Mouse (Mus musculus): ENCODE results near the gene Panx2. TPM values are rescaled to one million over a fixed set of nuclear protein-coding genes. Genes with fewer than 3 reads are reported as not detected.

Gene Panx2
- not detected in 2 replicates for total RNA-seq (2014; fragmentation: Nextera tagmentation)
- 0.11 TPM in 1 of 2 replicates, not detected in the other for total RNA-seq (2017)
- polyA plus RNA-seq (2012), result 0.01 TPM in 1 of 2 replicates, not detected in the other

DNA sequence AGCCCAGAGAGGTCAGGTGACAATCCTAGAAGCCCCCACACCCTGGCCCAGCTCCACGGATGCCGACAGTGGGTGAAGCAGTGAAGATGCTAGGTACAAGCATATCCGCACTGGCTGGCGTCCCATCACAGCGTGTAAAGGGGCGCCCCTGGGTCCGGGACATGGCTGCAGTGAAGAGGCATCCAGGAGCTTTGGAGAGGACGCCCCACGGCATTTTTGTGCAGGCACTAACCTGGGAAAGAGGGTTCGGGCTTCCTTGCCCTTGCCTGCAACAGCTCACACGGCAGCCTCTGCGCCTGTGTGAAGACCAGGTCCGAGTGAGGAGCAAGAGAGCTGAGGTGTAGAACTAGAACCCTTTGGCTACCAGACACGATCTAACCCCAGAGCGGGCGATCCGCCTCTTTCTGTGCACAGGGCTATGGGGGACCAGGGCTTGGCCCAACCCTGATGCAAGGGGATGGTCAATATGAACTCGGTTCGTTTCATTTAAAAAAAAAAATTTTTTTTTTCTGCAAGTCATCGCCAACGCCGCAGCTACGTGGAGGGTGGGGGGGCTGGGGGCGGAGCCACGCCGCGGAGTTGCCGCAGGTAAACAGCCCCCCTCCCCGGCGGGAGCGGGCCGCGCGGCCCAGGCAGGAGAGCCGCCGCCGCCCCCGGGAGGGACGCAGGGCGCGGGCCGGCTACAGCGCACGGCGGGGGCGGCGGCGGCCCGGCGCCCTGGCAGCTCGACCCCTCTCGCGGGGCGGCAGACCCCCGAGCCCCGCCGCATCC, at the start of gene Panx2:
TSS of gene Panx2 (plus strand) at position 574 of the 771 bp plus-strand sequence.
- TF ChIP-seq TAL1 (conservative IDR thresholded peaks at IDR 0.05; ENCODE audit: low read depth, low read length) (no peak), CTCF (IDR thresholded peaks at IDR 0.05; ENCODE audit: low read depth, low read length) (no peak), POLR2AphosphoS5 (IDR thresholded peaks at IDR 0.05; ENCODE audit: insufficient replicate concordance, low read depth, low read length) (no peak), GATA1 (IDR thresholded peaks at IDR 0.05; ENCODE audit: borderline replicate concordance, low read length) (no peak), GATA2 (IDR thresholded peaks at IDR 0.05; ENCODE audit: borderline replicate concordance, low read depth, low read length) (no peak)
- no peaks in the 10 kb centered on the region; the same call in 1 of the 2 replicates for H3K4me1 ChIP-seq (ENCODE audit: insufficient read depth, low read depth, low read length)
- H3K9me3 ChIP-seq (replicated peaks), result peaks cover 4% of the 10 kb centered on the region
- DNase-seq (ENCODE audit: low spot score) (no peak), ATAC-seq (ENCODE audit: extremely low read depth, insufficient number of reproducible peaks, low FRiP score, poor library complexity, severe bottlenecking) (no peak)
- peaks cover 32% of the 10 kb centered on the region for H3K27me3 ChIP-seq (ENCODE audit: insufficient read depth, low read length)
- no peak within 1 kb of the TSS; the same call in 1 of the 2 replicates for H3K4me3 ChIP-seq (ENCODE audit: low read depth, low read length)
- no peaks in the 10 kb centered on the region for H3K36me3 ChIP-seq (replicated peaks)

DNA sequence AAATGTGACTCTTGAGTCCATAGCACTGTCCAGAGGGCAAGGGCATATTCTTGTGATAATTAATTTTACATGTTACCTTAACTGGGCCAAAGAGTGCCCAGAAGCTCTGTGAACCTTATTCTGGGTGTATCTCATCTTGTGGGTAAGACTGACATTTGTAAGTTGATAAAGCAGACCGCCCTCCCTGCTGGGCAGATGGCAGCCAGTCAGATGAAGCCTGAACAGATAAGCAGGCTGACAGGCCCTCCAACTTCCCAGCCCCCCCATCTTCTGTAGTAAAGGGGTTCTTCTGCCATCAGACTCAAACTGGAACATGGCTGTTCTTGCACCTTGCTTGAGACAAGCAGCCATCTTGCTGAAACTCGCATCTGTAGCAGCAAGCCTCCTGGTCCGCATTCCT, 42.8 kb upstream of the Panx2 start:
- Histone ChIP-seq H3K36me3 (replicated peaks) (no peaks in the 10 kb centered on the region), H3K4me3 (ENCODE audit: low read depth, low read length) (no peak overlapping the region), H3K4me1 (ENCODE audit: insufficient read depth, low read depth, low read length) (no peaks in the 10 kb centered on the region), H3K9me3 (replicated peaks) (no peaks in the 10 kb centered on the region), H3K27me3 (ENCODE audit: insufficient read depth, low read length) (peaks cover 6% of the 10 kb centered on the region)
- DNase-seq (ENCODE audit: low spot score), result no peak
- TF ChIP-seq CTCF (IDR thresholded peaks at IDR 0.05; ENCODE audit: low read depth, low read length) (no peak), GATA1 (IDR thresholded peaks at IDR 0.05; ENCODE audit: borderline replicate concordance, low read length) (no peak), TAL1 (conservative IDR thresholded peaks at IDR 0.05; ENCODE audit: low read depth, low read length) (no peak), POLR2AphosphoS5 (IDR thresholded peaks at IDR 0.05; ENCODE audit: insufficient replicate concordance, low read depth, low read length) (no peak), GATA2 (IDR thresholded peaks at IDR 0.05; ENCODE audit: borderline replicate concordance, low read depth, low read length) (no peak)
- ATAC-seq (ENCODE audit: extremely low read depth, insufficient number of reproducible peaks, low FRiP score, poor library complexity, severe bottlenecking), result no peak

DNA sequence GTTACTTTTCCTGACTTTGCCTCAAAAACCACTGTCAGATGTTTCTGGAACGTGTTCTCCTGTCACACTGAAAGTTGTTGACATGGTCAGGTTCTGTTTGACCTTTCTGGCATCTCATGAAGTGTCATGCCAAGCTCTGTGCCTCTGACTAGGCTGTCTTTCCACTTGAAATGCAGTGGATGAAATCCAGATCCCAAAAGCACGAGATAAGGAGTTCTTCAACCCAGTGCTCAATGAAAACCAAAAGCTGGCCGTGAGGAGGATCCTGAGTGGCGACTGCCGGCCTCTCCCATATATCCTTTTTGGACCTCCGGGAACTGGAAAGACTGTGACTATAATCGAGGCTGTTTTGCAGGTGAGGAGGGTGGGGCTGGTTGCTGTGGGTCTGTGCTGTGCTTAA, 39.4 kb upstream of the Panx2 start:
- TF ChIP-seq TAL1 (conservative IDR thresholded peaks at IDR 0.05; ENCODE audit: low read depth, low read length) (no peak), GATA2 (IDR thresholded peaks at IDR 0.05; ENCODE audit: borderline replicate concordance, low read depth, low read length) (no peak), CTCF (IDR thresholded peaks at IDR 0.05; ENCODE audit: low read depth, low read length) (no peak), GATA1 (IDR thresholded peaks at IDR 0.05; ENCODE audit: borderline replicate concordance, low read length) (no peak), POLR2AphosphoS5 (IDR thresholded peaks at IDR 0.05; ENCODE audit: insufficient replicate concordance, low read depth, low read length) (no peak)
- Histone ChIP-seq H3K36me3 (replicated peaks) (no peaks in the 10 kb centered on the region), H3K9me3 (replicated peaks) (no peaks in the 10 kb centered on the region), H3K27me3 (ENCODE audit: insufficient read depth, low read length) (peaks cover 6% of the 10 kb centered on the region), H3K4me1 (ENCODE audit: insufficient read depth, low read depth, low read length) (no peaks in the 10 kb centered on the region), H3K4me3 (ENCODE audit: low read depth, low read length) (no peak overlapping the region)
- DNase-seq (ENCODE audit: low spot score) (no peak), ATAC-seq (ENCODE audit: extremely low read depth, insufficient number of reproducible peaks, low FRiP score, poor library complexity, severe bottlenecking) (no peak)

DNA sequence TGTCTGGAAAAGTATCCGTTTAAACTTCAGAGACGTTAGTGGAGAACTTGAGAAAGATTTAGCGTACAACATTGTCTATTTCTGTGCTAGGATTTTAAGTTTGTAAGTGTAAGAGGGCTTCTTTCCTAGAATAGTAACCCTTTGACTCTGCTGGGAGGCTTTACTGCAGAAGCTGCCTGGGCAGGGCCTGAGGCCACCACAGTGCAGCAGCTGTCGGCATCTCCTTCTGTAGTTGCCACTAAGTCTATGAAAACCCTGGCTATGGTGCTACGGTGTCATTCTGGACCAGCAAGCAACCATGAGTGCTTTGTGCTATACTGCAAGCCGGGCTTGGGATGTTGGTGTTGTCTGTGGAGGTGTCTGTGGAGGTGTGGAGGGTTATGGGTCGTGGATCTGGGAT, 39.0 kb upstream of the Panx2 start:
- ATAC-seq (ENCODE audit: extremely low read depth, insufficient number of reproducible peaks, low FRiP score, poor library complexity, severe bottlenecking) (no peak), DNase-seq (ENCODE audit: low spot score) (no peak)
- no peaks in the 10 kb centered on the region for H3K36me3 ChIP-seq (replicated peaks)
- H3K4me1 ChIP-seq (ENCODE audit: insufficient read depth, low read depth, low read length), result no peaks in the 10 kb centered on the region
- TF ChIP-seq CTCF (IDR thresholded peaks at IDR 0.05; ENCODE audit: low read depth, low read length) (no peak), TAL1 (conservative IDR thresholded peaks at IDR 0.05; ENCODE audit: low read depth, low read length) (no peak), POLR2AphosphoS5 (IDR thresholded peaks at IDR 0.05; ENCODE audit: insufficient replicate concordance, low read depth, low read length) (no peak), GATA1 (IDR thresholded peaks at IDR 0.05; ENCODE audit: borderline replicate concordance, low read length) (no peak), GATA2 (IDR thresholded peaks at IDR 0.05; ENCODE audit: borderline replicate concordance, low read depth, low read length) (no peak)
- no peaks in the 10 kb centered on the region for H3K9me3 ChIP-seq (replicated peaks)
- H3K4me3 ChIP-seq (ENCODE audit: low read depth, low read length), result no peak overlapping the region
- H3K27me3 ChIP-seq (ENCODE audit: insufficient read depth, low read length), result peaks cover 6% of the 10 kb centered on the region

DNA sequence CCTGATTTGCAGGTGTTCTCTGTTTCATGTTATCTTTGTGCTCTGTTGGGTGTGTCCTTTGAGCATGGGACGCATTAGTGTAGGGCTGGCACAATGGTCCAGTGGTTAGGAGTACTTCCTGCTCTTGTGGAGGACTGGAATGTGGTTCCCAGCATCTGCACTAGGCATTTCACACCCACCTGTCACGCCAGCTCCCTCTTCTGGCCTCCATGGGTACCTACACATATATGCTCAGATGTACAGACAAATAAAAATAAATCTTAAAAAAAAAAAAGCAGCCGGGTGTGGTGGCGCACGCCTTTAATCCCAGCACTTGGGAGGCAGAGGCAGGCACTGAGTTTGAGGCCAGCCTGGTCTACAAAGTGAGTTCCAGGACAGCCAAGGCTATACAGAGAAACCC, 15.2 kb upstream of the Panx2 start:
- no peak for ATAC-seq (ENCODE audit: extremely low read depth, insufficient number of reproducible peaks, low FRiP score, poor library complexity, severe bottlenecking)
- no peak for TF ChIP-seq TAL1 (conservative IDR thresholded peaks at IDR 0.05; ENCODE audit: low read depth, low read length)
- no peak for TF ChIP-seq POLR2AphosphoS5 (IDR thresholded peaks at IDR 0.05; ENCODE audit: insufficient replicate concordance, low read depth, low read length)
- TF ChIP-seq GATA2 (IDR thresholded peaks at IDR 0.05; ENCODE audit: borderline replicate concordance, low read depth, low read length), result no peak
- TF ChIP-seq CTCF (IDR thresholded peaks at IDR 0.05; ENCODE audit: low read depth, low read length), result no peak
- TF ChIP-seq GATA1 (IDR thresholded peaks at IDR 0.05; ENCODE audit: borderline replicate concordance, low read length), result no peak
- Histone ChIP-seq H3K9me3 (replicated peaks) (no peaks in the 10 kb centered on the region), H3K27me3 (ENCODE audit: insufficient read depth, low read length) (peaks cover 9% of the 10 kb centered on the region; the same call in 1 of the 2 replicates), H3K4me1 (ENCODE audit: insufficient read depth, low read depth, low read length) (no peaks in the 10 kb centered on the region), H3K36me3 (replicated peaks) (no peaks in the 10 kb centered on the region), H3K4me3 (ENCODE audit: low read depth, low read length) (no peak overlapping the region)
- no peak for DNase-seq (ENCODE audit: low spot score)

DNA sequence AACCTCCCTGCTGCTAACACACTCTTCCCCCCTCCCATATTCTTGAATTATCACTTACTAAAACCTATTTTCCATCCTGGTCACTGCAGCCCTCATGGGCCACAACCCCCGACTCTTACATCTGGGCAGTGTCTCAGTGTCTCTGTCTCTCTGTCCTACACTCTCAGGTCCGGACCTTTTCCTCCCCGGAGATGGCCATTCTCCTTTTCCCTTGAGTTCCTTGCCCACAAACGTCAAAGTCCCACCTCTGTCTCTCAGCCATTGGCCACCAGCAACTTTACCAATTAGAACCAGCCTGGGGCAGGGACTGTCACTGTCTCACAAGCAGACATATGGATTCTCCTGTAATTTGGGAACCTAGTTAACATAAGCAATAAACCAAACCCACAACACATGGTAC, 13.2 kb upstream of the Panx2 start:
- H3K27me3 ChIP-seq (ENCODE audit: insufficient read depth, low read length), result peaks cover 11% of the 10 kb centered on the region; the same call in 1 of the 2 replicates
- H3K4me3 ChIP-seq (ENCODE audit: low read depth, low read length), result no peak overlapping the region
- H3K36me3 ChIP-seq (replicated peaks), result no peaks in the 10 kb centered on the region
- no peaks in the 10 kb centered on the region for H3K9me3 ChIP-seq (replicated peaks)
- ATAC-seq (ENCODE audit: extremely low read depth, insufficient number of reproducible peaks, low FRiP score, poor library complexity, severe bottlenecking) (no peak), DNase-seq (ENCODE audit: low spot score) (no peak)
- TF ChIP-seq GATA1 (IDR thresholded peaks at IDR 0.05; ENCODE audit: borderline replicate concordance, low read length), result no peak
- no peak for TF ChIP-seq TAL1 (conservative IDR thresholded peaks at IDR 0.05; ENCODE audit: low read depth, low read length)
- TF ChIP-seq CTCF (IDR thresholded peaks at IDR 0.05; ENCODE audit: low read depth, low read length), result no peak
- no peak for TF ChIP-seq GATA2 (IDR thresholded peaks at IDR 0.05; ENCODE audit: borderline replicate concordance, low read depth, low read length)
- no peak for TF ChIP-seq POLR2AphosphoS5 (IDR thresholded peaks at IDR 0.05; ENCODE audit: insufficient replicate concordance, low read depth, low read length)
- no peaks in the 10 kb centered on the region for H3K4me1 ChIP-seq (ENCODE audit: insufficient read depth, low read depth, low read length)
